Mouse (Mus musculus): Measurements from ENCODE around the gene Kcnk2.
"Not testable (repeated sequence)": the region's sequence is repeated elsewhere in the genome, so short reads cannot be mapped to it uniquely, and the experiment has no call there.

Kcnk2 gene

DNA sequence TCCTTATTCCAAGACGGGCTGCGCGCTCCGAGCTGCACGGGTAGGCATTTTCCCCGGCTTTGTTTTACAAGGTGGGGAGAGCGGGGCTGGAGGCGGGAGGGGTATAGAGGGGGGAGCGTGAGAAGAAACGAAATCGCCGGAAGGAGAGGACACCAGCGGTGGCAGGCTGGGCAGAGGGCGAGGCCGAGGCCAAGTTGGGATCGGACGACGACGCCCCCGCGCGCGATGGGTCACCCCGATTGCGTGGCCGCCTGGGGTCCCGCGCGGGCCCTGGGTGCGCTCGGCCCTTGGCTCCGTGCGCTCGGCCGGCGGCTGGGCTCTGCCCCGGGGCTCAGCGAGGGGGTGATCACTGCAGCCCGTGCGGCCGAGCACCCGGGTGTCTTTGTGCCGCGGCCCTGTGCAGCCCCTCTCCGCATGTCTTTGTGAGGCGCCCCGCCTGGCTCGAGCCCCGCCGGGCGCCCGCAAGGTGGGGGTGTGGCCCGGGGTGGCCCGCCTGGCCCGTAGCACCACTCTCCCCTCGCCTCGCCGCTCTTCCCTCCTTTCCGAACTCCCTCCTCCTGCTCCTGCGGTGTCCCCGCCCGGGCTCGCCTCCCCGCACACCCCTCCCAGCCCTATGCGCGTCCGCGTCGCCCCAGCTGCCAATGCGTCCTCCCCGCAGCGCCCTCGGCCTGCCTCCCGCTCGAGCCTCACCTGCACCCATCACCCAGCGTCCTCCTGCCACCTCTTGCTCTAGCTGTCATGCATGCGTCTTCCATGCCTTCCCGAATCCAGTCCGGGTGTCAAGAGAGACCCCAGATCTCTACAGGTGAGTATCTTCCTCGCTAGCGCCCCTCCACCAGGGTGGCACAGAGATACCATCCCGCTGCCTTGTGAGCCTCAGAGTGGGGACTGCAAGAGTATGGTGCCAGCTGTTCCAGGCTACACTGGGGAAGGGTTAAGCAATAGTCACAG, 58.5 kb downstream of the Kcnk2 start:
- DNase-seq (ENCODE audit: low spot score in 2 of 2) = peak in 1 of 2 experiments; percentile 39

DNA sequence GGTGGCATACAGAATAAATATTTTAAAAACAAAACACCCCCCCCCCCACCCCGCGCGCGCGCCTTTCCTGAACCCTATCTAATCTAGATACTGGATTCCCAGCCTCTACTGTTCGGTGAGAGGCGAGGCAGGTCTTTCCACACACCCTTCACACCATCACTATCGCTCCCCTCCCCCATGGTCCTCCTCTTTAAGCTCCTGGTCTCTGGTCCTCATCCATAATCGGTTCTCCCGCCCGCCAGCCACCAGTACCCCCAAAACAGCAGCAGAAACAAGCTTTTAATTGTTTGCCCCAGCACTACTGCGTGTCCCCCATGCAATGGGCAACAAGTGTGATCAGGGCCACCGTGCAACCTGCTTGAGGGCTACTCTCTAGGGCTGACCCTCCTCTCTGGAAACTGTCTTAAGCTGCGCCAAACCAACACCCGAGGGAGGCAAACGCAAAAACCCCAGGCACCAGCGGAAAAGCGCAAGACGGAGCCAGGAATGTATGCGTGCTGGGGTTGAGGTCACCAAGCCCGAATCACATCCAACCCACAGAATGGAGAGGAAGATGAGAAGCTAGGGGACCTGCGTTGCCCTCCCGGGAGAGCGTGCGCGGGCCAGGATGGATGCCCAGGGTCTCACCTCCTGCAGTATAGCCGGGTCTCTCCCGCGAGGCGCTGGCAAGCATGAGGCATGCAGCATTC, 59.5 kb downstream of the Kcnk2 start:
- DNase-seq (ENCODE audit: low spot score in 2 of 2) = peak in 1 of 2 experiments; percentile 28

DNA sequence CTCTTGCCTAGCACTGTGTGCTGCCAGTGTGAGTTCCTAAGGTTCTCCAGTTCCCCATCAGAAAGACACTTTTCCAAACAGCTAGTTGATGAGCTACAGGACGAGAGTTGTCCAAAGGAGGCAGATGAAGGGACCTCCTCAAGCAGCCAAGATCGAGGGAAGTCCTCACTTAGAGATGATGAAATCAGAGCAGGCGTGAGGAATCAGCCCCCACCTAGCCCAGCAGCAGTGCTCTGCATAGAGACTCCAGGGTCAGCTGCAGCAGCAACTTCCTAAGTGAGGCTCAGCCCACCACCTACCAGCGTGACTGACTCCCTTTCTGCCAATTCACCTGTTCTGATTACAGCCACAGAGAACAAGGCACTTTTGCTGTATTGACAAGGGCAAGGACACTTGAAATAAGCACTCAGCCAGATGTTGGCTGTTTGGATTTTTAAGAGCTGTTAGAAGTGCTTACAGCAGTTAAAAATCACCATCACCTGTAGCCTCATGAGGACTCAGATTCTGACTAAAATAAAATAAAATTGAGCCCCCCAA, 60.6 kb downstream of the Kcnk2 start:
- no peak for DNase-seq (ENCODE audit: low spot score in 2 of 2)

DNA sequence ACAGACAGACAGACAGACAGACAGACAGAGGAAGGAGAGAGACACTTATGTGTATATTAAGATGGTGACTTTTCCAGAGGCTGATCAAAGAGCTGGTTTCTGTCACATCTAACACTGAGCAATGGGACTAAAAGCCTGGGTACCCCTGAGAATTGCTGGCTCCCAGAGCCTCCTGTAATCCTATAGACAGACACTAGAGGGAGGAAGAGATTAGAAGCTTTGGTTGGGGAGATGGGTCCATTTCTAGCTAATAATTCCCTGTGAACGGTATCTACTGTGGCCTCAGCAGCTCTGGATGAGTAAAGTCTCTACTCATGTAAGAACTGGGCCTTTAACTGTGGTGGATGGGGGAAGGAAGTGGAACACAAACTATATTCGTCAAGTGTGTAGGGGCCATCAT, 86.2 kb downstream of the Kcnk2 start:
- DNase-seq (ENCODE audit: low spot score in 2 of 2) = no peak

DNA sequence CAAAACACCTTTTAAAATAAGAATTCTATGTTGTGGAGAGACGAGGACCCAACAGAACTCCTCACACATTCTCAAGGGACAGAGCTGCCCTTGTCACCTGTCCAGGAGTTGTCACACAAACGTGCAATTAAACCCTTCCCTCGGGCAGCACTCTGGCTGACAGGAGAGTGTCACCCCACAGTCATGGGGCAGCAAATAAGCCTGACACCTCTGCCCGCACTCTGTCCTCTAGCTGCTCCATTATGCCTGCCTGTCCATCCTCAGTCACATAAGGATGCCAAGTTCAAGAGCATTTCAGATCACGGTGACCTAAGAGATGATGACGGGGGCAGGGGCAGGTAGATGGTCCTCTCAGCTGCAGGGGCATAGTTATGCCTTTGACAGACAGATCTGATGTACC, 87.6 kb downstream of the Kcnk2 start:
- DNase-seq (ENCODE audit: low spot score in 2 of 2) = no peak

DNA sequence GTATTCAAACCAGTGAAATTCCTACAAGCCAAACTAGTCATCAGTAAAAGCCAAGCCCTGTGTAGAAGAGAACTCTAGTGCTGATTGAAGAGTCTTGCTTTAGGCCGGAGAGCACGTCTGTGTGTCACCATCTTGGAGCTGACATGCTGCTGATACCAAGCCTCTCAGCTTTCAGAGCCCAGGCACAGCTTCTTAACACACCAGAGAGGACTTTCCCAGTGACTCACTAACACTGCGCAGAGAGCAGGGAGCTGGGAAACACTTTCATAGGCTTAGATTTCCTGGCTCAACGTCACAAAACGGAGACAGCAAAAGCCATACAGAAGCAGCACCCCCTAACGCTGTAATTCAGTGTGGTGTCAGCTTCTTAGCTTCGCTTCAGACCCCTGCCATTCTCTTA, 88.3 kb downstream of the Kcnk2 start:
- no peak for DNase-seq (ENCODE audit: low spot score in 2 of 2)

DNA sequence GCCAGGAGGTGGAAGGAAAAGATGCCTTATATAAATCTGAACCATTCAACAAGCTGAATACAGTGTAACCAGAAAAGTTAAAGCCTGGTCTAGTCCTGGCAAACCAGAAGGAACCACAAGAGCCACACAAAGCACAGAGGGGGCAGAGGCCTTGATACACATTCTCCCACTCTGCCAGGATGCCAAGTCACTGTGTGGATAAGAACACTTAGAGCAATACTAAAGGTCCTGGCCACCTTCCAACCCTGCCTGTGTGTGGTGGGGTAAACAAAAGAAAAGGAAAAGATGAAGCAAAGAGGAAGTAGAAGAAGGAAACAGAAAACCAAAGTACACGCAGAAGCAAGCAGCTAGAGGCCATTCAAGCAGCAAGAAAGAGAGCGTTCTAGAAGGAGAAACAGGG, 91.9 kb downstream of the Kcnk2 start:
- DNase-seq (ENCODE audit: low spot score in 2 of 2) = no peak

DNA sequence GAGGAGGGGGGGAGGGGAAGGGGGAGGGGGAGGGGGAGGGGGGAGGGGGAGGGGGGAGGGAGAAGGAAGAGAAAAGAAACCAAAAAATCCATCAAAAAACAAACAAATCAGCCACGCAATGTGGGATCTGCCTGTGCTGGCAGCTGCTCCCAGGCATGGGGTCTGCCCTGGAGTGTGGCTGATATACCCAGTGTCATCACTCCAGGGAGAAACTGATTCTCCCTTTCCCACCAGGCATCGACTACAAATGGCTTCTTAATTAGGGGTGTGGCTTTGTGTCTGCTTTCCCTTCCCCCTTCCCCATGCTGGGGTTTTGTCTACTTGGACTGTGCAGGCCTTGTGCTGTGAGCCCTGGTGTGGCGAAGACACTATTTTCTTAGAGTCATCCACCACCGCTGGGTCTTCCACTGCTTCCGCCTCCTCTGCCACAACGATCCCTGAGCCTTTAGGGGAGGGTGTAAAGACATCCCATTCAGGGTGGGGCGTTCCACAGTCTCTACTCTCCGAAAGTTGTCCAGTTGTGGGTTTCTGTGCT, 97.0 kb downstream of the Kcnk2 start:
- DNase-seq (ENCODE audit: low spot score in 2 of 2) = no peak

DNA sequence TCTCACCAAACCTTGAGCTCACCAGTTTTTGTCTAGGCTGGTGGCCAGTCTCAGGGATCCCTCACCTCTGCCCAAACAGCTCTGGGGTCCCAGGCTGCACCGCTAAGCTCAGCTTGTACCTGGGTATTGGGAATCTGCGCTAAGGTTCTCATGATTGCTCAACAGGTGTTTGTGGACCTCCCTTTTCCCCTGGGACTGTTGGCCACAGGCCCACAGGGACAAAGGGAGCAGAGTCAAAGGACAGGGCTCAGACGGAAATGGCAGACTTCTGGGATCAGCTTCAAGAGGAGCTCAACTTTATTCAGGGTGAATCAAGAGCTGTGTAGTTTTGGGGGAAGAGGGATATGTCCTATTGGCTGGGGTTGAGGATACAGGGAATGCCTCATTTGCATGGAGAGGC, 99.1 kb downstream of the Kcnk2 start:
- DNase-seq (ENCODE audit: low spot score in 2 of 2) = no peak

DNA sequence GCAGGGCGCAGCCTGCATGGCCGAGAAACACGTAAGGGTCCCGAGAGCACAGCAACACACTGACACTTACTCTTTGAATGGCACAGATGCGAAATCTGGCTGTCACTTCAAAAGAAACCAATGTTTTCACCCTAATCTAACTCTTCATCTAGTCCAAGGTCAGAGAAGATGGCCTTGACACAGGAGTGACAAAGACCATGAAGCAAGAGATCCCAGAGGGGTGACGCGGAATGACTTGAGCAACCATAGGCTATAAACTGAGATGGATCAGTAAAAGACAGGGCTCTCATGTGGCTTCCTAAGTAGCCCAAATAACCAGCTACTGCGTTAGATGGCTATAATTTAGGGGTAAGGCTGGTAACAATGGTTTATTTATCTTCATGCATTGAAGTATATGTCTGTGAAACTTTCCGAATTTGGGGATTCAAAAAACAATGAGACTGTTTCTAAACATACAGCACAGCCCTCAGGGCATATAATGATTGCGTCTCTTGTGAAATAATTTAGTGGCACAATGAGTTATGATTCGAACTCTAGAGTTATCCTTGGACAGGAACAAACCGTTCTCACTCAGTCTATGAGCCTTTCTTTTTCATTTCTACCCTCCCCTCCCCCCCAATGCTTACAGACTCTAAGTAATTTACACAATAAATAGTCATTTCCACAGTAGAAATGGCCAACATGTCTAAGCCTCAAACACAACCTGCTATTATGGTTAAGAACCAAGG, 108.2 kb downstream of the Kcnk2 start:
- no peak for DNase-seq (ENCODE audit: low spot score in 2 of 2)

DNA sequence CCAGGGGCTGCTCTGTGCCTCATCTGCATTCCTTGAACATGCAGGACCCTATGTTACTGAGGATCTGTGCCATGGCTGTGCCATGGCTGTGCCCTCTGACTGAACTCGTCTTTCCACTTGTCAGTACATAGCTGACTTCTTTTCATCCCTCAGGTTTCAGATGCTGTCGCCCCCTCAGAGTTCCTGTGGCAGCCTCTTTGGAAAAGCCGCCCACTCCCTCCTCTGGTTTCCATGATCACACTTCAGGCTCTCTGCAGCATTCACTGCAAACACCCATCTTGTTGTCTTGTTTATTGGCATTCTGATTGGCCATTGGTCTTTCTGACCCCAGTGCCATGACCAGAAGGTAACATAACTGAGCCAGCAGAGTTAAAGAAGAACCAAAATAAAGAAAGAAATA, 111.2 kb downstream of the Kcnk2 start:
- peak; percentile 43 to 44 for DNase-seq (ENCODE audit: low spot score in 2 of 2)

DNA sequence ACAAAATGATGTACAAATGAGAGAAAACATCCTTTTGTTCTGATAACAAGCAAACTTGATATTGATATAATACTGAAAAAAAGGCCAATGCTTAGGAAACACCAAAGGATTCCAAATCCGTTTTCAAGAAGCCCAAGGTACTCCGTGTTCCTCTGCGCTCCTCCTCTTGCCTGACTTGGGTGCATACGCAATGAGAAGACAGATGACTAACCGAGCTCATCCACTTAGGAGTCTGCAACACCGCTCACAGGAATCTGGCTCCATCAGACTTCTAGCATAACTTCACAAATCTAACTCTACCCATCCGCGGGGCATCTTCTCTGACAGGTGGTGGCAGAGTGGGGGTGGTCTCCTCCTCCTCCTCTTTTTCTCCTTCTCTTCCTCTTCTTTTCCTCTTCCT, 113.1 kb downstream of the Kcnk2 start:
- no peak for DNase-seq (ENCODE audit: low spot score in 2 of 2)

DNA sequence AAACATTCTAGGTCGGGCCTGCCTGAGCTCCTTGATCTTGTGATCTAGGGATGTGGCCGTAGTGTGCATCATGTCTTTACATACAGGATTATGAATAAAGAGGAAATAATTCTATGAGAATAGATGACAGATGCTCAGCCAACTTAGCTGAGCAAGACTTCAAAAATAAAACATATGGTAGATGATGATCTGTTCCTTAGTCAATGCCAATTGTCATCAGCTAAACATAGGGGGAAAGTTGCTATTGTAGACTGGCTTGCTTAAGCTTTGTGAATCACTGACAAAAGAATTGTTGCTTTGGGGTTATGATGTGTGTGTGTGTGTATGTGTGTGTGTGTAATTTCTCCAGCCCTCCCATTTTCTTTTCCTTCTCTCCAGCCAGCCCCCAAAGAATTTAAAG, 129.8 kb downstream of the Kcnk2 start:
- DNase-seq (ENCODE audit: low spot score in 2 of 2) = peak in 1 of 2 experiments; percentile 11

DNA sequence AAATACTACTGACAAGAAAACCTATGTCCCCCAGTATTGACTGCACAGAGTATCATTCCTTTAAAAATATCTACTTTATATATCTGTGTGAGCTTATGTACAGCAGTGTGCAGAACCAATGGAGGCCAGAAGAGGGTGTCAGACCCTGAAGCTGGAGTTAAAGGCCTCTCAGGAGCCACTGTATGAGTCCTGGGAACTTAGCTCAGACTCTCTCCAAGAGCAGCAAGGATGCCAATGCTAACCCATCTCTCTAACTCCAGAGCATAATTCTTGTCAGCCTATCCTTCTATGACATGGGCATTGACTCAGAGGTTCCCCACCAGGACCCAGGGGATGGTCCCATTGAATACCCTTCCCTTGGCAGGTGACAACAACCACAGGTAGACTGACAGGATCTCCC, 148.4 kb downstream of the Kcnk2 start:
- DNase-seq (ENCODE audit: low spot score in 2 of 2) = no peak

DNA sequence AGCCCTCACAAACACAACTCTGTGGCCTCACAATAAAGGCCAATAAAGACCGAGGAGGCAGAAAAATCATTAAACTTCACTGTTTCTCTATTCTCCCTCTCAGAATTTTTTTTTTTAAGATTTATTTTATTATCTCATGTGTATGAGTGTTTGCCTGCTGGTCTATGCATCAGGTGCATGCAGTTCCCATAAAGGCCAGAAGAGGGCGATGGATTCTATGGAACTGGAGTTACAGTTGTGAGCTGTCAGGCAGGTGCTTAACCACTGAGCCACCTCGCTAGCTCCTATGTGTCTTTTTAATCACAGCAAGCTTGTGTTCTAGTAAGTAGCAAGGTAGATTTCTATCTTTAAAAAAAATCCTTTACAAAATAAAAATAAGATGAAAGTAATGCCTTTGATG, 148.9 kb downstream of the Kcnk2 start:
- DNase-seq (ENCODE audit: low spot score in 2 of 2) = no peak

DNA sequence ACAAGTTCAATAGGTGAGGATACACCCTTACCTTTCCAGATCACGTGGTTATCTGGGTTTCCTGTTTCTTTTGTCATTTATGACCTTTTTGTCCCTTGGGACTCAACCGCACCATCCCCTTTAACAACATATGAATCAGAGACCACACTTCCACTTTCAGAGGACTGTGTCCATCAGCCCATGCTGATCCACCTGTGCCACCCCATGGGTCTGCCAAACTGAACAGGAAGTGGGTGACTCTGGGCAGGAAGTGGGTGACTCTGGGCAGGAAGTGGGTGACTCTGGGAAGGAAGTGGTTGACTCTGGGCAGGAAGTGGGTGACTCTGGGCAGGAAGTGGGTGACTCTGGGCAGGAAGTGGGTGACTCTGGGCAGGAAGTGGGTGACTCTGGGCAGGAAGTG, 158.9 kb downstream of the Kcnk2 start:
- DNase-seq (ENCODE audit: low spot score in 2 of 2) = not testable (repeated sequence)

DNA sequence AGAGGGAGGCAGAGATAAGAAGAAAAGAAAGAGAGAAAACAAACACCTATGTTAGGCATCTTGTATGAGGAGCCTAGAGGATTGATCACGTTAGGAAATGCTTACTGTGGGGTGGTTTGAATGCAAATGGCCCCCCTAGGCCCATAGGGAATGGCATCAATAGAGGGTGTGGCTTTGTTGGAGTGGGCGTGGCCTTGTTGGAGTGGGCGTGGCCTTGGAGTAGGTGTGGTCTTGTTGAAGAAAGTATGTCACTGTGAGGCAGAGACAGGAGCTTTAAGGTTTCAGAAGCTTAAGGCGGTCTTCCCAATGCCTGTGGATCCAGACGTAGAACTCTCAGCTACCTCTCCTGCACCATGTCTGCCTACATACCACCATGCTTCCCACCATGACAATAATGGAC, 166.8 kb downstream of the Kcnk2 start:
- DNase-seq (ENCODE audit: low spot score in 2 of 2) = no peak

DNA sequence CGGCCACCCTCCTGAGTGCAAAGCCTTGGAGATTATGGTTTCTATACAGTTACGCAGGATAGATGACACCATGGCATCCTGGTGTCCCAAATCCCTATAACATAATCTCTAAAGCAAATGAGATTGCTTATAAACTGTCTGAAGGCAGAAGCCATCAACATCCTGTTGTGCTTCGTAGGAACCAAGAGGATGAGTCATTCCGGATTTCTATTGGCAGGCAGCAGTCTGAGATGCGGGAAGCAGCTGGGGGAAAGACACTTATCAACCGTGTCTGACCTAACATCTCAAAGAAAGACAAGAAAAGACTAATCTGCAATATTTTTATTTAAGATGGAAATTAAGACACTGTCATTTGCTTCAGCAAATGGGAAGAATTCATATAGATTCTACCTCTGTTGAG, 169.2 kb downstream of the Kcnk2 start:
- DNase-seq (ENCODE audit: low spot score in 2 of 2) = no peak

DNA sequence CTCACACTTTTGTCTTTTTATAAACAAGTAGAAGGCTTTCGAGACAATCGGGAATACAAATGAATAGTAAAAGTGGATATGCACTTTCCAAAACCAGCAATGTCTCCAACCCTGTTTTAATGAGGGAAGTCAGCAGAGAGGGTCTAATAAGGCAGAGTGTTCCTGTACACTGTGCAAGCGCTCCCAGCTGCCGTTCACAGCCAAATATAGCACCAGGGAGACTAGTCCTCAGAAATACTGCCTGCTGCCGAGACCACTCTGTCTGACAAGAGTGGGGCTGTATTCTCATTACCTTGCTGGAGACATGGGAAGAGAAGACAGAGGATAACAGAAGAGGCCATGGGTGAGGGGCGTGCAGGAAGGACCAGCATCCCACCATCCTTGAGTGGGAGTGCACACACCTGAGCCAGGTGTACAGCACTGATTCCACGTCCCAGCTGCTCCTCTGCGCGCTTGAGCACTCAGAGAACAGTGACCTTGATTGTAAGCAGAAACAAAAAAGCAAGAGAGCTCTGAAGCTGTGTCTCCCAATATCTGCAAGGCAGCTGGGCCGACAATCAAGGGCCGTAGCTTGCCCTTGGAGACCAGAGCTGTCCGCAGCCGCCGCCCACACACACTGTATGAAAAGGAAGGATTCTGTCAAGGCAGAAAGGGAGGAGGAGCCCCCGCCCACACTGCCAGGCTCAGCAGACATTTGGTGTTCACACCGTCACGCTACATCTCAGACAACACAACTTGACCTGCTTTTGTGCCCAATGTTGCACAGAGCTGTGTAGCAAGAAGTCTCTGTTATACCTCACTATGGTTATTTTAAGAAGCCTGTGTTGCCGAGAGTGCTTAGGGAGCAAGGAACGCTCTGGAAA, 173.6 kb downstream of the Kcnk2 start:
- peak; percentile 64 to 76 for DNase-seq (ENCODE audit: low spot score in 2 of 2)

DNA sequence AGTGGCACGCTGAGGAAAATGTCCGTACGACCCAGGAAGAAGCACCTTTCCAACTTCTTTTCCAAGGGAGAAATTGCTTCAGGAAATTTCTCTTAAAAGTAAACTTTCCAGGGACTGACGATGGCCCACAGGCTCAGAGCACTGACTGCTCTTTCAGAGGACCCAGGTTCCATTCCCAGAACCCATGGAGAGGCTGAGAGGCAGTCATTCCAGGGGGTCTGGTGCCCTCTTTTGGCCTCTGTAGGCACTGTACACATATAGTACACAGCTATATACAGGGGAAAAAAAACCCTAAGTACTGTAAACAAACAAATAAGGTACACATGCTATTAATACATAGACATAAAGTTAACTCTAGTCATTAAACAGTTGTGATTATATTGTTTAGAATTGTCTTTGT, 174.6 kb downstream of the Kcnk2 start:
- no peak for DNase-seq (ENCODE audit: low spot score in 2 of 2)

DNA sequence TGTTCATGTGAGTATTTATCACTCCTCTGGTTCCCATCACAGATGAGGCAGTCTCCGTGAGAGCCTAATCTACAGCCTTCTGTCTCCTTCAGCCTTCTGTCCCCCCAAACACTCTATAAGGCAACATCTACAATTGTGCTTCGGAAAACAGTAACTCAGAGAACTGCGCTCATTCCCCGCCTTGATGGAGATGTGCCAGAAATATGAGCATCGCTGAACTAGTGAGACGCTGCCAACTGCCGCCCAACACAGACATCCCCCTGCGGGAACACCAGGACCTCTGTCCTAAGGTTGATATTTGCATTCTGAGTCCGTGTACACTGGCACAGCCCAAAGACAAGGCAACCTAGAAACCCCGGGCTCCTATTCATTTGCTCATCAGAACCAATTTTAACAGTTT, 183.0 kb downstream of the Kcnk2 start:
- DNase-seq (ENCODE audit: low spot score in 2 of 2) = peak in 1 of 2 experiments; percentile 31
